Mouse (Mus musculus): ENCODE results near the gene Birc7. TPM values are rescaled to one million over a fixed set of nuclear protein-coding genes. Genes with fewer than 3 reads are reported as not detected.

The Birc7 gene
- polyA plus RNA-seq, 1 experiment from 2014 or later: 0.15 TPM

Small RNA genes within 50 kb of the gene (microRNA-seq; reads per million reads assigned to microRNA genes)
- gene Mir124a-3: 2.6 reads per million

Other genes starting within 250 kb of the Birc7 start
- gene Dido1, start 219.0 kb upstream of the Birc7 start, polyA plus RNA-seq (2014; fragmentation: Nextera tagmentation; extraction: Ambion mirVana): 29.0 and 34.8 TPM in 2 replicates
- gene Gid8, start 218.9 kb upstream of the Birc7 start, polyA plus RNA-seq (2014; fragmentation: Nextera tagmentation; extraction: Ambion mirVana): 53.3 and 56.5 TPM in 2 replicates
- 0.17 and 0.21 TPM in 2 replicates for gene Slc17a9, start 203.8 kb upstream of the Birc7 start, polyA plus RNA-seq (2014; fragmentation: Nextera tagmentation; extraction: Ambion mirVana)
- 2.2 and 2.8 TPM in 2 replicates for gene Bhlhe23, start 152.1 kb upstream of the Birc7 start, polyA plus RNA-seq (2014; fragmentation: Nextera tagmentation; extraction: Ambion mirVana)
- 49.2 and 61.0 TPM in 2 replicates for gene Ythdf1, start 8.1 kb upstream of the Birc7 start, polyA plus RNA-seq (2014; fragmentation: Nextera tagmentation; extraction: Ambion mirVana)
- gene Nkain4, start 25.7 kb downstream of the Birc7 start, polyA plus RNA-seq (2014; fragmentation: Nextera tagmentation; extraction: Ambion mirVana): 86.5 and 97.0 TPM in 2 replicates
- gene Arfgap1, start 38.2 kb downstream of the Birc7 start, polyA plus RNA-seq (2014; fragmentation: Nextera tagmentation; extraction: Ambion mirVana): 87.0 and 95.2 TPM in 2 replicates
- 0.31 and 0.60 TPM in 2 replicates for gene Col20a1, start 57.5 kb downstream of the Birc7 start, polyA plus RNA-seq (2014; fragmentation: Nextera tagmentation; extraction: Ambion mirVana)
- gene Chrna4, start 114.5 kb downstream of the Birc7 start, polyA plus RNA-seq (2014; fragmentation: Nextera tagmentation; extraction: Ambion mirVana): 62.4 and 62.8 TPM in 2 replicates
- gene Kcnq2, start 206.3 kb downstream of the Birc7 start, polyA plus RNA-seq (2014; fragmentation: Nextera tagmentation; extraction: Ambion mirVana): 56.7 and 60.6 TPM in 2 replicates
- 17.5 and 24.4 TPM in 2 replicates for gene Eef1a2, start 228.0 kb downstream of the Birc7 start, polyA plus RNA-seq (2014; fragmentation: Nextera tagmentation; extraction: Ambion mirVana)

Measured in neural tube, embryonic 14.5 days (tissue).